18 mouse cellular contexts compared by ENCODE assay signal in the genomic region with DNA sequence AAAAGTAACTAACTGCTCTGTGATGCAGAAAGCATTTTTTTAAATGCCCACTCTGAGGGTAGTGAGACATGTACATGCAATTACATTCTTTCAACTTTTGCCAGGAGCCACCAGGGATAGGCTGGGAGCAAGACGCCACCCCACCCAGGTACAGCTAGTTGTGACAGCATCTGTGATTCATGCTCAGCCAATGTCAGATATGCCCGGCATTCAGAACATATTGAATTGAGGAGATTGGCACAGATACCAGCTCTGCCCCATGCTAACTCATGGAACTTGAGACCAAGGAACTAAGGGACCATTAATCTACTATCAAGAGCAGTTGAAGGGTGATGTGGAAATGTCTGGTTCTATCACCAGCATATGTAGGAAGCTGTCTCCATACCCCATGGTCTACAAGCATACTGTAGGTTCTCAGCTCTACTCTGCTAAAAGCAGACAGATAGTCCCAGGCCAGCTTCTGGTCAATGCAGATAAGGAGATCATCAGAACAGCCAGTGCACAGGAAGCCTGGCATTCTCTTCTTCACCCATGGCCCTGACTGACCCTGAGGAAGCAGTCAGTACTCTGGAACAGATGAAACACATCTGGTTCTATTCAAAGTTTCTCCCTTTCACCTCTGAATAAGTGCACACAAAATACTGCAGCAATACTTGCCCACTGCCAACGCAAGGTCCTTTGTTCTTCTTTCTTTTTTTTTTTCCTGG.
"Had no signal": no experiment of that assay in that cellular context is flagged by ENCODE, and none has a peak within 500 bp of the region (broad histone marks: within the 10 kb centered on the region; RNA-seq: fewer than 3 reads in every experiment).

No protein-coding gene starts in this region.

- H3K27ac ChIP-seq: kidney, postnatal 0 days; limb, embryonic 12.5 days; limb, embryonic 15.5 days; liver, embryonic 14.5 days; macrophage; midbrain, embryonic 12.5 days; midbrain, embryonic 15.5 days; neural tube, embryonic 12.5 days; neural tube, embryonic 15.5 days had no signal

- H3K4me3 ChIP-seq: limb, embryonic 12.5 days; limb, embryonic 15.5 days; midbrain, embryonic 12.5 days; midbrain, embryonic 15.5 days; neural tube, embryonic 12.5 days; neural tube, embryonic 15.5 days had no signal

- H3K4me2 ChIP-seq: limb, embryonic 12.5 days; limb, embryonic 15.5 days; liver, embryonic 11.5 days; lung, embryonic 14.5 days; midbrain, embryonic 12.5 days; midbrain, embryonic 15.5 days; neural tube, embryonic 12.5 days; neural tube, embryonic 15.5 days had no signal

- ATAC-seq: liver, postnatal 0 days; lung, postnatal 0 days; midbrain, embryonic 15.5 days had no signal

- H3K27me3 ChIP-seq: limb, embryonic 12.5 days; limb, embryonic 15.5 days; midbrain, embryonic 12.5 days; midbrain, embryonic 15.5 days; neural tube, embryonic 12.5 days; neural tube, embryonic 15.5 days had no signal

- DNase-seq: kidney, adult 18-20 months; kidney, postnatal 36 days; left cerebral cortex, postnatal 4 days; liver, postnatal 0 days; lung, embryonic 14.5 days; thymus, adult 18-20 months; thymus, postnatal 36 days had no signal

- H3K4me1 ChIP-seq: midbrain, embryonic 12.5 days; midbrain, embryonic 15.5 days; neural tube, embryonic 12.5 days; neural tube, embryonic 15.5 days had no signal

- H3K9me3 ChIP-seq: limb, embryonic 12.5 days; limb, embryonic 15.5 days; midbrain, embryonic 12.5 days; midbrain, embryonic 15.5 days; neural tube, embryonic 12.5 days; neural tube, embryonic 15.5 days had no signal

- H3K36me3 ChIP-seq: limb, embryonic 12.5 days; limb, embryonic 15.5 days; midbrain, embryonic 12.5 days; midbrain, embryonic 15.5 days; neural tube, embryonic 12.5 days; neural tube, embryonic 15.5 days had no signal

- H3K9ac ChIP-seq: limb, embryonic 12.5 days; limb, embryonic 15.5 days; liver, embryonic 14.5 days; liver, postnatal 0 days; lung, embryonic 14.5 days; midbrain, embryonic 12.5 days; midbrain, embryonic 15.5 days; neural tube, embryonic 12.5 days; neural tube, embryonic 15.5 days had no signal
